Mouse (Mus musculus) kidney, postnatal 25 days (tissue): ENCODE data around the gene Vegfb.

ENCODE experiments used
- DNase-seq, 2 experiments: peaks; one replicate each; pipeline ENCODE4 v3.0.0; 2021; ENCODE audit warnings: mixed read lengths in 2 of 2

Vegfb gene

GRCm38 (mm10) chr19:6941372-6942248 is 45.8 kb downstream of the Vegfb start, which contains the start of gene Bad:
Gene Bad (plus strand): TSS chr19:6941861.
- DNase-seq, result peak; percentile 95 to 96

DNA sequence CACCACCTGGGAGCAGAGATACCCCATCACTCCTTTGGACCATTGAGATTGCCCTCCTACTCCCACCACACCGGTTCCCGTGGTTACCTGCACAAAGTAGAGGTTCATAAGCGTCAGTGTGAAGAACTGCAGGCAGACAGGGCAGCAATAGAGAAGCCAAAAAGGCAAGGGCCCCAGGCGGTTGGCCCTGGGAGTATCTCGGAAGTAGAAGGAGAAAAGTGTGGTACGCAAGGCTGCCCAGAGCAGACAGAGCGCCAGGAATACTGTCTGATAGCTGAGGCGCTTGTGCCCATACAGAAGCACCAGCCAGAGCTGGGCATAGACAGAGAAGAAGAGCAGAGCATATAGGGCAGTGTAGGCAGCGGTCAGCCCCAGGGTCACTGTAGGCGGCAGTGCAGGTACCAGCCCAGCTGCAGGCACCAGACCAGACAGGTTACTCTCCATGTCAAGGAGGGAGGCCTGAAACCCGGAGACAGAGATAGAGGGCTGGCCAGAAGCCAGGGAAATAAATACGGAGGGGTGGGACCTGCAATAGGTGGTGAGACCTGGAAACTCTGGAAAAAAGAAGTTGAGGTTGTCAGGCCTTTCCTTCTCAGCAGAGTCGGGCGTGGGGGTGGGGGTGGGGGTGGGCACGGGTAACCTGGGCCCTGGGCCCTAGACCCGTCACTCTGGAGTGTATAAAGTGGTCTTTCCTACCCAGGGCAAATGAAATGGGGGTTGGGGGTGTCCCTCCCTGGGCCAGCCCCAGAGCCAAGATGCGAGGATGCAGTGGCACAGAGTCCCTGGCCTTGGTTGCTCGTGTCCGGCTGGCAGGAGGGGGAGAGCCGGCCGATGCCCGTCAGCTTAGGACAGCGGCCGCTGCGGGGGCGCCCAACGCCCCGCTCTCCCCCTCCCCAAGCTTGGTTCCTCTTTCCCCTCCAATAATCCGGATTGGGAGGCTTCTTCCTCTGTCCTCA is 46.8 kb downstream of the Vegfb start:
- peak in 1 of 2 experiments; percentile 60 for DNase-seq

DNA sequence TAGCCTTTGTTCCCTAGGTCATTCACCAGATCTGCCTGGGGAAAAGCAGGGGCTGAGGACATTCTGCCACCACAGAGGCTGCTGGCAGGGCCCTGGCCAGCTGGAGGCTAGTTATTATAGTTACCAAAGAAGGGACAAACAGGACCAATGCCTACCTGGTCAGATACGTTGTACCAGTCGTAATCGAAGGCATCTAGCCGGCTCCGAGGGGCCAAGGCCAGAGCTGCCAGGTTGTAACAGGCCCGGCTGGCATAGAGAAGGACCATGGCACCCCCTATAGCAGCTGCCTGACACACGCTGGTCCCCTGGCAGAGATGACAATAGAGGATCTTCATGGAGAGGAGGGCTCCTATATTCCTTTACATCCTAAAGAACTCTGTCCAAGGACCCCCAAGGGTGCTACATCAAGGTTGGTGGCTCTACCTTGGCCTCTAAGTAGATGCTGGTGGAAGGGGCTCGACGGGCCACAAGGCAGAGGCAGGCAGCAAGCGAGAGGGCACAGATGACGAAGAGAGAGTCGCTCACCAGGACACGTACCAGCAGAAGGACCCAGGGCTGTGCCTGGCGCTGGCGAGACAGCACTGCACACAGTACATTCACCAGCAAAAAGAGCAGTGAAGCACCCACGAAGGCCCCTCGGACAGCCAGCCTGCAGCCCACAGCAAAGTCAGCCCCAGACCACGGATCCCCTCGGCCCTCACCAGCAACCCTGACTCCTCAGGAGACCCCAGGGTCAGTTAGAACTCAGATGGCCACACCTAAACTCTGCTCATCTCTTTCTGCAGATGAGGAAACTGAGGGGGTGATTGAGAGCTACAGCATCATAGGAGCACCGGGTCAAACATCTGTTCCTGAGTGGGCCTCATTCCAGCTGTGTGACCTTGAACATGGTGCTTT is 48.1 kb downstream of the Vegfb start:
- no peak for DNase-seq

GRCm38 (mm10) chr19:6937541-6938465 is 49.6 kb downstream of the Vegfb start:
- peak in 1 of 2 experiments; percentile 46 for DNase-seq

DNA sequence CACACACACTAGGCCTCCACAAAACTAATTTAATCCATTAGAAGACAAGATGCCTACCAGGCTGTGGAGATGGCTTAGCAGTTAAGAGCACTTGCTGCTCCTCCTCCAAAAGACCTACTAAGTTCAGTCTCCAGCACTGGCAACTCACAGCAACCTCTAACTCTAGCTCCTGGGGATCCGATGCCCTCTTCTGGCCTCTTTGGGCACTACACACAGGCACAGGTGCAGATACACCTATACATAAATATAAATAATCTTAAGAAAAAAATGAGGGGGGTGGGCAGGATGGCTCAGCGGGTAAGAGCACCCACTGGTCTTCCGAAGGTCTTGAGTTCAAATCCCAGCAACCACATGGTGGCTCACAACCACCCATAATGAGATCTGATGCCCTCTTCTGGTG is 51.2 kb downstream of the Vegfb start:
- DNase-seq, result peak; percentile 40 to 57

DNA sequence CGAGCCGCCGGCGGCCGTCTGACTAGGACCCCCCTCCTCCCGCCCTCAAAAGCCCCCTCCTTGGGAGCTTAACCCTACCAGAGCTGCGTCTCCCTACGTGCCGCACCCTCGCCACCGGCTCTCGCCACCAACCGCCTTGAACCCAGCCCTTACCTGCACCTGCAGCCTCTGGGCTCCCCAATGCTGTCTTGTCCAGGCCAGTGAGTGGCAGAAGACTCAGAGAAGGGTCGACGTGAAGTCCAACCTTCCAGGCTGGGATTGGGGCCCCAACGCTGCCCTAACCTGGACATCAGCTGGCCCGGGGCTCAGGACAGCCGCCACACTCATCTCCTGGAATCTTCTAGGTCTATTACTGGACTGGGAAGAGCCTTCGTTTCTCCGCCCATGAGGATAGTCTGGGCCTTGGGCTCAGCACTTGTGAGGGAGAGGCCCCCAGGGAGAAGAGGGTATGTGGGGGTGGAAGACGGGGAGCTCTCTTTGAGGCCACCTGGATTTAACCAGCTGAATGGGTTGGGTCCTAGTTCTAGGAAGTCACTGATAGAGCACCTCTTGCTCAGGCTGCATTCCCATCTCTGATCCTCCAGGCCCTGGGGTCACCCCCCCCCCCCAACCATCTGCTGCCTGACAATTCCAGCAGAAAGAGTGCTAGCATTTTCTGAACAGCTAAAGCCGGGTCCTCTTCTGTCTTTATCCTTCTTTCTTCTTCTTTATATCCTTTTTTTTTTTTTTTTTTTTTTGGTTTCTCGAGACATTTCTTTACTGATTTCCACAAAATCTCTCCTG is 53.1 kb downstream of the Vegfb start, which contains the start of gene Kcnk4:
TSS of gene Kcnk4 (minus strand) at position 321 of the 783 bp plus-strand sequence.
- DNase-seq, result peak in 1 of 2 experiments; percentile 40

- peak; percentile 39 to 67 for DNase-seq
These were observed 53.8 kb downstream of the Vegfb start for GRCm38 (mm10) chr19:6933436-6934194.

DNA sequence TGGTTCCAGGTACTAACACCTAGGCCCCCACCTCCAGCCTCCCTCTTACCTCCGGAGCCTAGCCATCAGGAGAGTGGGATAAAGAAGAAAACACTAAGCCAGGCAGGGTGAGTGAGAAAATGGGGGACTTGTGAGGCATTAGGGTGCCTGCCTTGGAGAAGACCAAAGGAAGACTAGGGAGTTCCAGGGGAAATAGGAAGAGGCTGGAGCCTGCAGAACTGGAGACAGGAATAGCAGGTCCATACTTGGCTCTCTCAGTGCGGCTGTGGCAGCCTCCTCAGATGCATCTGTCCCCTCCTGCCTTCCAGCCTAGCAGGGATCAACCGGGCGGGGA is 54.4 kb downstream of the Vegfb start:
- DNase-seq, result no peak
